Mouse (Mus musculus) stomach, postnatal 0 days (tissue): ENCODE measurements around the gene Tmem168.

Experiments used
- CTCF ChIP-seq: IDR thresholded peaks from 2 replicates; pipeline ENCODE4 v1.5.1; 2016; ENCODE audit warnings: antibody characterized with exemption, low read depth, mild to moderate bottlenecking, moderate library complexity
- EP300 ChIP-seq: optimal IDR thresholded peaks from 2 replicates; pipeline ENCODE3; 2016; ENCODE audit warnings: antibody characterized with exemption

GRCm38 (mm10) chr6:13613671-13614070, 5.8 kb upstream of the Tmem168 start:
- no peak for TF ChIP-seq EP300
- no peak for TF ChIP-seq CTCF
